Mouse (Mus musculus) T-cell, adult 66 days (primary cell): ENCODE results near the gene Yipf2. TPM values are rescaled to one million over a fixed set of nuclear protein-coding genes. Genes with fewer than 3 reads are reported as not detected.

Experiments
- total RNA-seq, 2 experiments: library from RNA; stranded (reverse); gene quantifications; 3 replicates in 1 of 2; 4 replicates in 1 of 2; pipeline ENCODE4 v1.2.4; 2023

The Yipf2 gene
- 10 to 100 TPM; 11.2 to 14.9 TPM for total RNA-seq

GRCm38 (mm10) chr9:21592703-21593121 lies at the start of gene Yipf2, which contains the start of gene Timm29:
TSS of gene Yipf2 (minus strand) at chr9:21592828.
TSS of gene Timm29 (plus strand) at chr9:21592722.

GRCm38 (mm10) chr9:21615617-21616231 lies 23.1 kb upstream of the Yipf2 start, which contains the start of gene Smarca4:
TSS of gene Smarca4 (plus strand) at chr9:21616169.

GRCm38 (mm10) chr9:21546789-21547074 lies 45.9 kb downstream of the Yipf2 start, which contains the start of gene Carm1:
TSS of gene Carm1 (plus strand) at chr9:21546894.

Other genes with a start within 250 kb of the Yipf2 start
- 100 to 1,000 TPM in 1 of 2 experiments, 10 to 100 TPM in 1; 99.5 to 106 TPM for gene Ilf3, start 225.0 kb downstream of the Yipf2 start, total RNA-seq
- gene Qtrt1, start 181.0 kb downstream of the Yipf2 start, total RNA-seq: 10 to 100 TPM; 68.8 to 72.1 TPM
- 100 to 1,000 TPM; 324 to 341 TPM for gene Dnm2, start 167.9 kb downstream of the Yipf2 start, total RNA-seq
- 1 to 10 TPM; 2.0 to 3.1 TPM for gene Tmed1, start 82.6 kb downstream of the Yipf2 start, total RNA-seq
- 10 to 100 TPM; 75.1 to 79.8 TPM for gene AB124611, start 66.7 kb downstream of the Yipf2 start, total RNA-seq
- gene Carm1, start 45.9 kb downstream of the Yipf2 start, total RNA-seq: 10 to 100 TPM; 58.8 to 59.2 TPM
- 10 to 100 TPM; 33.7 to 36.3 TPM for gene Timm29, start 106 bp downstream of the Yipf2 start, total RNA-seq
- 10 to 100 TPM; 91.5 to 92.0 TPM for gene Smarca4, start 23.3 kb upstream of the Yipf2 start, total RNA-seq
- 10 to 100 TPM; 39.9 to 41.5 TPM for gene Ldlr, start 130.7 kb upstream of the Yipf2 start, total RNA-seq
- gene Spc24, start 167.5 kb upstream of the Yipf2 start, total RNA-seq: 1 to 10 TPM; 2.5 to 4.1 TPM
- under 1 TPM in 1 of 2 experiments, not detected in 1; 0.12 TPM for gene Kank2, start 205.9 kb upstream of the Yipf2 start, total RNA-seq
- not detected for gene Angptl8, start 242.7 kb upstream of the Yipf2 start, total RNA-seq